Mouse (Mus musculus) kidney, postnatal 25 days (tissue): ENCODE results near the gene Wsb2.
"Not testable (repeated sequence)": the region's sequence is repeated elsewhere in the genome, so short reads cannot be mapped to it uniquely, and the experiment has no call there.

Source experiments
- DNase-seq, 2 experiments: peaks; one replicate each; pipeline ENCODE4 v3.0.0; 2021; ENCODE audit warnings: mixed read lengths in 2 of 2

Gene Wsb2

GRCm38 (mm10) chr5:117357478-117358247 is 559 bp downstream of the Wsb2 start:
- DNase-seq, result peak in 1 of 2 experiments; percentile 25

GRCm38 (mm10) chr5:117358248-117358630 is 1.1 kb downstream of the Wsb2 start:
- no peak for DNase-seq

GRCm38 (mm10) chr5:117358725-117359124 is 1.6 kb downstream of the Wsb2 start:
- DNase-seq, result peak; percentile 85 to 89

- DNase-seq, result peak; percentile 40 to 63
Measured at GRCm38 (mm10) chr5:117359497-117360227, 2.6 kb downstream of the Wsb2 start.

- DNase-seq, result peak; percentile 72 to 81
Measured at GRCm38 (mm10) chr5:117360228-117360515, 3.1 kb downstream of the Wsb2 start.

- DNase-seq, result peak; percentile 68 to 86
Measured at GRCm38 (mm10) chr5:117360631-117361541, 3.8 kb downstream of the Wsb2 start.

GRCm38 (mm10) chr5:117361590-117361989 is 4.5 kb downstream of the Wsb2 start:
- no peak for DNase-seq

- peak; percentile 47 to 82 for DNase-seq
Measured at GRCm38 (mm10) chr5:117363066-117363782, 6.1 kb downstream of the Wsb2 start.

GRCm38 (mm10) chr5:117364821-117365220 is 7.7 kb downstream of the Wsb2 start:
- DNase-seq, result no peak

- peak; percentile 48 to 73 for DNase-seq
Measured at GRCm38 (mm10) chr5:117365904-117366561, 8.9 kb downstream of the Wsb2 start.

- peak; percentile 52 to 61 for DNase-seq
Measured at GRCm38 (mm10) chr5:117367206-117367605, 10.1 kb downstream of the Wsb2 start.

- DNase-seq, result peak; percentile 73 to 84
Measured at GRCm38 (mm10) chr5:117370592-117370991, 13.5 kb downstream of the Wsb2 start.

- DNase-seq, result no peak
Measured at GRCm38 (mm10) chr5:117373418-117373817, 16.3 kb downstream of the Wsb2 start.

GRCm38 (mm10) chr5:117374372-117375049 is 17.4 kb downstream of the Wsb2 start:
- no peak for DNase-seq

- DNase-seq, result no peak
Measured at GRCm38 (mm10) chr5:117376331-117376761, 19.2 kb downstream of the Wsb2 start.

GRCm38 (mm10) chr5:117377731-117378130 is 20.6 kb downstream of the Wsb2 start:
- not testable (repeated sequence) for DNase-seq

- no peak for DNase-seq
Measured at GRCm38 (mm10) chr5:117380199-117380598, 23.1 kb downstream of the Wsb2 start.

GRCm38 (mm10) chr5:117381785-117382184 is 24.7 kb downstream of the Wsb2 start:
- no peak for DNase-seq

GRCm38 (mm10) chr5:117383198-117383597 is 26.1 kb downstream of the Wsb2 start:
- no peak for DNase-seq

- DNase-seq, result peak; percentile 44 to 66
Measured at GRCm38 (mm10) chr5:117388296-117388751, 31.2 kb downstream of the Wsb2 start.

- peak; percentile 97 to 98 for DNase-seq
Measured at GRCm38 (mm10) chr5:117388877-117389276, 31.8 kb downstream of the Wsb2 start, which contains the start of gene Rfc5. TSS of gene Rfc5 (minus strand) at chr5:117389047.
